Mouse (Mus musculus): ENCODE measurements around the gene 4632433K11Rik.
"Not testable (repeated sequence)": the region's sequence is repeated elsewhere in the genome, so short reads cannot be mapped to it uniquely, and the experiment has no call there.

4632433K11Rik gene

GRCm38 (mm10) chr7:5033818-5034217 lies at the start of gene 4632433K11Rik:
TSS of gene 4632433K11Rik (plus strand) at chr7:5034118.
- DNase-seq: no peak

GRCm38 (mm10) chr7:4988250-4988649 lies 45.7 kb upstream of the 4632433K11Rik start:
- no peak for DNase-seq

- DNase-seq: no peak
Measured at GRCm38 (mm10) chr7:4993347-4993998, 40.4 kb upstream of the 4632433K11Rik start.

GRCm38 (mm10) chr7:4993999-4994788 lies 39.7 kb upstream of the 4632433K11Rik start:
- DNase-seq: peak in 1 of 2 experiments; percentile 41

GRCm38 (mm10) chr7:4995268-4996002 lies 38.5 kb upstream of the 4632433K11Rik start:
- DNase-seq: no peak

GRCm38 (mm10) chr7:4996003-4996895 lies 37.7 kb upstream of the 4632433K11Rik start, which contains the start of gene Zfp579:
TSS of gene Zfp579 (minus strand) at chr7:4996158.
- peak; percentile 93 to 95 for DNase-seq

- no peak for DNase-seq
Measured at GRCm38 (mm10) chr7:4996934-4997333, 37.0 kb upstream of the 4632433K11Rik start.

- peak; percentile 43 to 45 for DNase-seq
Measured at GRCm38 (mm10) chr7:4999876-5000275, 34.0 kb upstream of the 4632433K11Rik start.

- DNase-seq: not testable (repeated sequence)
Measured at GRCm38 (mm10) chr7:5002876-5003275, 31.0 kb upstream of the 4632433K11Rik start.

- DNase-seq: no peak
Measured at GRCm38 (mm10) chr7:5008229-5008628, 25.7 kb upstream of the 4632433K11Rik start.

GRCm38 (mm10) chr7:5012681-5013513 lies 21.0 kb upstream of the 4632433K11Rik start:
- DNase-seq: no peak

GRCm38 (mm10) chr7:5014251-5015117 lies 19.4 kb upstream of the 4632433K11Rik start, which contains the start of the genes Zfp524 and Fiz1:
TSS of gene Zfp524 (plus strand) at chr7:5014415.
TSS of gene Fiz1 (minus strand) at chr7:5014697.
- DNase-seq: peak; percentile 97 to 98

- peak; percentile 96 to 98 for DNase-seq
Measured at GRCm38 (mm10) chr7:5015118-5016001, 18.6 kb upstream of the 4632433K11Rik start, which contains the start of gene Gm44973. TSS of gene Gm44973 (plus strand) at chr7:5015496.

GRCm38 (mm10) chr7:5016057-5016456 lies 17.9 kb upstream of the 4632433K11Rik start:
- no peak for DNase-seq

- DNase-seq: no peak
Measured at GRCm38 (mm10) chr7:5016920-5017319, 17.0 kb upstream of the 4632433K11Rik start.

- DNase-seq: peak in 1 of 2 experiments; percentile 40
Measured at GRCm38 (mm10) chr7:5017352-5017751, 16.6 kb upstream of the 4632433K11Rik start.

GRCm38 (mm10) chr7:5017931-5018330 lies 16.0 kb upstream of the 4632433K11Rik start:
- no peak for DNase-seq

GRCm38 (mm10) chr7:5019576-5019975 lies 14.3 kb upstream of the 4632433K11Rik start:
- DNase-seq: not testable (repeated sequence)
